Mouse (Mus musculus) neural tube, embryonic 11.5 days (tissue): ENCODE data around the gene Nanos3. TPM values are rescaled to one million over a fixed set of nuclear protein-coding genes. Genes with fewer than 3 reads are reported as not detected.

Source experiments
- ATAC-seq: fragments of 200-750 bp; cut with Nextera tagmentation; 2 replicates; pipeline ENCODE4 v1.8.0; 2017; ENCODE audit warnings: moderate number of reproducible peaks, mild to moderate bottlenecking, moderate TSS enrichment, moderate library complexity; ENCODE audit not compliant: insufficient read depth, low FRiP score, low TSS enrichment
- DNase-seq: peaks from one replicate; pipeline ENCODE4 v3.0.0-alpha.2; 2015; ENCODE audit warnings: low spot score
- H3K27ac ChIP-seq: fragments of 300-500 bp; sonication (generic); 2 replicates; pipeline ENCODE4 v1.5.1; 2014; ENCODE audit warnings: low read depth, mild to moderate bottlenecking, low read length
- H3K27me3 ChIP-seq: fragments of 300-500 bp; sonication (generic); 2 replicates; pipeline ENCODE4 v1.6.1; 2014; ENCODE audit warnings: mild to moderate bottlenecking, low read length, mixed read lengths; ENCODE audit not compliant: control insufficient read depth, insufficient read depth
- H3K36me3 ChIP-seq: fragments of 300-500 bp; sonication (generic); 2 replicates; pipeline ENCODE4 v1.6.1; 2014; ENCODE audit warnings: mild to moderate bottlenecking, low read length, moderate library complexity, mixed read lengths; ENCODE audit not compliant: control insufficient read depth, insufficient read depth
- H3K4me1 ChIP-seq: fragments of 300-500 bp; sonication (generic); 2 replicates; pipeline ENCODE4 v1.6.1; 2014; ENCODE audit warnings: low read length, mixed read lengths; ENCODE audit not compliant: control insufficient read depth, insufficient read depth
- H3K4me2 ChIP-seq: fragments of 300-500 bp; sonication (generic); 2 replicates; pipeline ENCODE4 v1.6.1; 2014; ENCODE audit warnings: low read depth, mild to moderate bottlenecking, moderate library complexity
- H3K4me3 ChIP-seq: fragments of 300-500 bp; sonication (generic); 2 replicates; pipeline ENCODE4 v1.5.1; 2014; ENCODE audit warnings: low read depth, low read length
- H3K9ac ChIP-seq: fragments of 300-500 bp; sonication (generic); 2 replicates; pipeline ENCODE4 v1.6.1; 2014; ENCODE audit warnings: mild to moderate bottlenecking, low read length
- H3K9me3 ChIP-seq: fragments of 300-500 bp; sonication (generic); 2 replicates; pipeline ENCODE4 v1.6.1; 2016; ENCODE audit warnings: low read length; ENCODE audit not compliant: control insufficient read depth
- WGBS: fragments of 180-500 bp; shearing (Covaris S2); extraction: QIAGEN DNeasy Blood & Tissue Kit; methylation state at CpG from one replicate; pipeline ENCODE4 v1.1.7; 2014; 5-methylcytosine and 5-hydroxymethylcytosine counted together
- polyA plus RNA-seq: library from polyadenylated mRNA; unstranded; fragments of >200 nt; fragmentation: Nextera tagmentation; extraction: Ambion mirVana; gene quantifications from 2 replicates; pipeline ENCODE4 v1.2.1, GENCODE M21; 2014

Nanos3 gene
- polyA plus RNA-seq, 1 experiment from 2014 or later: 6.2 TPM

DNA sequence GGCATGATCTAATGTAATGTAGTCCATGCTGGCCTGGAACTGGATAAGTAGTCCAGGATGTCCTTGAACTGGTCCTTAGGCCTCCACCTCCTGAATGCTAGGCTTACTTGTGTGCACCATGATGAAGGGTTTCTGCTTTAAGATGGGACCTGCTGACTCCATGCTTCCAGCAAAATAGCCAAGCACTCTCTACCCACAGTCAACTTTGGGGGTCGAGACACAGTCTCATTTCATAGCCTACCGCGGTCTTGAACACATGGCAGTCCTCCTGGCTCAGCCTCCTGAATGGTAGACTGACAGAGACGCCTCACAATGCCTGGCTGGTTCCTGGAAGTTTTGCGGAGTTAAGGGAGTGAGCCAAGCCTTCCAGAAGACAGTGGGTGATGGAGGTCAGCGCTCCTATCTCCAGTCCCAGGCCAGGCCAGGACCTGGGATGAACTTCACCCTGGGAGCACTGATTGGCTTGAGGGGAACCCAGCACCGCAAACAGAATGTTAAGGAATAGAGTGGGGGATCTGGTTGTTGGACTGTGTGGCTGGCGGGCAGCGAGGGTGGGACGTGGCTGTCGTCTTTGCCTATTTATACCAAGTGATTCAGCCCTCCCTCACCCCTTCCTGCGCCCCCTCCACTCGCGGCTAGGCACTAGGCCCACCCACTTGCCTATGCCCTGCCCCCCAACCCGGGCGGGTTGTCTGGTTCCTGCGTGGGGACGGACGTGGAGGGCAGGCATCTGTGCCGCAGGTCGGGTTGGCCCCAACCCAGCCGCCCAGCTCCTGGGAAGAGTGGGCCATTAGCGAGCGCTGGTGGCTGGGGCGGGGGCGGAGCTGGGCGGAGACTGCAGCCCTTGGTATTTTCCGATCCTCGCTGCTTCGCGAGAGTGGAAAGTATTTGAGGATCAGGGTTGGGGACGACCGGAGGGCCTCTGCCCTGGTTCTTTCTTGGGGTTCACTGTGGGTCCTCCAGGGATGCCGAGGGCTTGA is 18.2 kb upstream of the Nanos3 start:
- H3K4me2 ChIP-seq: peak overlapping the region; percentile 69
- peaks cover 25% of the 10 kb centered on the region for H3K4me1 ChIP-seq
- 10% methylated on average over 34 of the region's 34 CpGs for WGBS
- H3K27ac ChIP-seq: peak overlapping the region; percentile 65
- DNase-seq: peak; percentile 74
- H3K9me3 ChIP-seq: no peaks in the 10 kb centered on the region
- no peaks in the 10 kb centered on the region for H3K27me3 ChIP-seq
- no peaks in the 10 kb centered on the region for H3K36me3 ChIP-seq
- H3K4me3 ChIP-seq: peak overlapping the region; percentile 26
- ATAC-seq: no peak
- H3K9ac ChIP-seq: peak overlapping the region; percentile 64

DNA sequence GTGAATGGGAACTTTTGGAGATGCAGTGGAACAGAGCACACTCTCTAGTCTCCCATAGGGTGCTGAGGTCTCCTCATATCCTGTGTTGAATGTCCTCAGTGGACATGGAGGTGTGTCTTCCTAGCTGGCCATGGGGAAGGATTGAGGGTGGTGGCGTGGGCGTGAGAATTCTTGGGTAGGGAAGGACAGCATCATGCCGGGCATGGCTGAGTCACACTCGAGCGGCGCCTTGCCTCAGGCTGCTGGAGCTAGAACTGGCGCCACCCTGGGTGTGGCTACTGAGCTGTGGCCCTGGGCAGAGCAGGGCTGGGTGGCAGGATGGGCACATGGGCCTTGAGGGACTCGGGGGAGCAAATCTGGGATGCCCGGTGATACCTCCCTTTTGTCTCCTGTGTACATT is 17.4 kb upstream of the Nanos3 start:
- Histone ChIP-seq H3K36me3 (no peaks in the 10 kb centered on the region), H3K4me3 (no peak overlapping the region), H3K4me2 (peak overlapping the region; percentile 12; the same call in 1 of the 2 replicates), H3K9me3 (no peaks in the 10 kb centered on the region), H3K4me1 (peaks cover 31% of the 10 kb centered on the region), H3K27me3 (no peaks in the 10 kb centered on the region), H3K9ac (no peak overlapping the region), H3K27ac (no peak overlapping the region)
- DNase-seq (no peak), ATAC-seq (no peak)
- WGBS: 91% methylated on average over 9 of the region's 9 CpGs

DNA sequence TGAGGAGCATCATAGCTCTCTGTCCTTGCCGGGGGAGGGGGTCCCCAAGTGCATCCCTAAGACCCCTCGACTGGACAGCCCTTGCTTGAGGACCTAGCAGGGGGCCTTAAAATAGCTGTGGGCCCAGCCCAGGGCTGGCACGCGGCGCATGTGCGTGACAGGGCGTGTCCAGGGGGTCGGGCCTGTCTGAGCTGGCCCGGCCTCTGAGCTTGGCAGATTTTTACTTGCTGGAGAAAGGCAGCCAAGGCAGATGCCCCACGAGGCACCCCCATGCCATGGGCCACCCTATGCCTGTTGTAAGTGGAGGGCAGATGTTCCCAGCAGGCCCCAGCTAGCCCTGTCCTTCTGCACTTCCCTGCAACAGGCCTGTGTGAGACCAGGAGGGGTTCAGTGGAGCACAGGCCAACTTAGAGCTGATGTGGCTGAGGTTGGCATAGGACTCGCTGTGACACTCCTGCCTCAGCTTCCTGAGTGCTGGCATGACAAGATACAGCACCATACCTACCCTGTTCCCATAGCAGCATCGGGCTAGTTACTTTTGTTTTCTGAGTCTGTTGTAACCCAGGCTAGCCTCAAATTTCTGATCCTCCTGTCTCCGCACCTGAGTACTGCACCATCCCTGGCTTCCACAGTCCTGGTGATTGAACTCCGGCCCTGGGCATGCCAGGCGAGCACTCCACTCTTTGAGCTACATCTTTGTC is 16.7 kb upstream of the Nanos3 start:
- H3K27ac ChIP-seq: no peak overlapping the region

DNA sequence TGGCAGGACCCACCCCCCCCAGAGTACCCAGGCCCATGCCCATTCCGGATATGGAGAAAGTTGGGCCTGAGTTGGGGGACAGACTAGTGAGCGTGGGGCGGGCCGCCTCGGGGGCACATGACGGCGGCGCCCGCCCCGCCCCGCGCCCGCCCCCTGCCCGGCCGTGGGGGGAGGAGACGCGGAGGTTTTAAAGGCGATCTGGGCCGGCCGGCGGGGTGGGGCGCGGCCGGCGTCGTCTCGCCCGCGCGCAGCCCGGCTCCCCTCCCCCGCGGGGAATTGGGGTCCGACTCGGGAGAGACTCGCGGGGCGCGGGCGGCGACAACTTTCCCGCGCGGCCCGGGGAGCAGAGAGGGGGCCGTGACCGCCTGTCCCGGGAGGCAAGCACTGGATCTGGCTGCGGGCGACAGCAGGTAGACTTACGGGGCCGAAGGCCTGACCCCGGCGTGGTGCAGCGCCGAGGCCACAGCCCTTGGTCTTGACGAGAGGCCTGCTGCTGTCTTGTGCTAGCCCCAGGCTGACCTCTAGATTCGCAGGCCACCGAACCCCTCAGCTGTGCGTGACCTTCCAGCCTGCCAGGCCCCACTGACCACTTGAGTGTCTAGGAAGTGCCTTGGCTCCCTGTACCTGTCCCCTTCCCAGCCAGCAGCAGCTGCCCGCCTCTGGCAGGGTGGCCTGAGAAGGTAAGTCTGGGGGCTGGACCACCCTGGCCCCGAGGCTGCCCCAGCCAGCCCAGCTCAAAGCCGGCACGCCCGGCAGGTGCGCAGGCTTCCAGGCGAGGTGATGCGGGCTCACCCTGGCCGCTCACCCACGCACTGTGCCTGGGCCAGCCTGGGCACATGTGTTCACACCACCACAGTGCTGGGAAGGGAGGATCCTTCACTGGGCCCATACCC is 15.9 kb upstream of the Nanos3 start:
- WGBS: 10% methylated on average over 51 of the region's 70 CpGs
- Histone ChIP-seq H3K4me2 (peak overlapping the region; percentile 88), H3K27me3 (no peaks in the 10 kb centered on the region), H3K4me1 (peaks cover 31% of the 10 kb centered on the region), H3K9me3 (no peaks in the 10 kb centered on the region), H3K27ac (0 out of 2 replicates have a peak overlapping the region, but pooled peaks have one; percentile 6), H3K9ac (peak overlapping the region; percentile 64), H3K36me3 (no peaks in the 10 kb centered on the region), H3K4me3 (peak overlapping the region; percentile 43)
- no peak for ATAC-seq
- peak; percentile 59 for DNase-seq

More for the DNA sequence above, 16.7 kb upstream of the Nanos3 start:
- peak overlapping the region; percentile 64; the same call in 1 of the 2 replicates for H3K9ac ChIP-seq
- no peak for DNase-seq
- H3K36me3 ChIP-seq: no peaks in the 10 kb centered on the region
- H3K4me1 ChIP-seq: peaks cover 31% of the 10 kb centered on the region
- no peaks in the 10 kb centered on the region for H3K27me3 ChIP-seq
- no peak for ATAC-seq
- 72% methylated on average over 15 of the region's 15 CpGs for WGBS
- H3K4me2 ChIP-seq: peak overlapping the region; percentile 88
- H3K9me3 ChIP-seq: no peaks in the 10 kb centered on the region
- peak overlapping the region; percentile 43 for H3K4me3 ChIP-seq

DNA sequence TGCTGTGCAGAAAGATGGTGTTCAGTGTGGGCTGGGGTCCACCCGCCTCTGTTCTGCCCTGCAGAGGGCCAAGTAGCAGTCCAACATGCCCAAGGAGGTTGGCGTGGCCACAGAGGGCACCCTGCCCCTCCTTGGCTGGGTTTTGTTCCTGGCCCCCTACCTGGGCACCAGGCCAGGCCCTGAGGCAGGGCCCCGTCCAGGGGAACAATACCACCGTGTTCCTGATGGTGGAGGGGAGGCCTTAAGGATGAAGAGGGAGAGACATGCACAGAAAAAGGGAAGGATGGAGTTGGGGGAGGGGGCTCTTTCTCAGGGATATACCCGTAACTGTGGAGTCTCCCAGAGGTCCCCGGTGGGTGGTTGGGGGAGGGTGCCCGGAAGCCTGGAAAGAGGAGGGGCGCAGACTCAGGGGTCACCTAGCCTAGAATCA is 15.1 kb upstream of the Nanos3 start:
- Histone ChIP-seq H3K4me2 (peak overlapping the region; percentile 88), H3K4me1 (peaks cover 31% of the 10 kb centered on the region), H3K27ac (no peak overlapping the region), H3K4me3 (peak overlapping the region; percentile 43), H3K27me3 (no peaks in the 10 kb centered on the region), H3K9ac (peak overlapping the region; percentile 64; the same call in 1 of the 2 replicates), H3K9me3 (no peaks in the 10 kb centered on the region), H3K36me3 (no peaks in the 10 kb centered on the region)
- DNase-seq (no peak), ATAC-seq (no peak)
- WGBS: 31% methylated on average over 8 of the region's 8 CpGs

DNA sequence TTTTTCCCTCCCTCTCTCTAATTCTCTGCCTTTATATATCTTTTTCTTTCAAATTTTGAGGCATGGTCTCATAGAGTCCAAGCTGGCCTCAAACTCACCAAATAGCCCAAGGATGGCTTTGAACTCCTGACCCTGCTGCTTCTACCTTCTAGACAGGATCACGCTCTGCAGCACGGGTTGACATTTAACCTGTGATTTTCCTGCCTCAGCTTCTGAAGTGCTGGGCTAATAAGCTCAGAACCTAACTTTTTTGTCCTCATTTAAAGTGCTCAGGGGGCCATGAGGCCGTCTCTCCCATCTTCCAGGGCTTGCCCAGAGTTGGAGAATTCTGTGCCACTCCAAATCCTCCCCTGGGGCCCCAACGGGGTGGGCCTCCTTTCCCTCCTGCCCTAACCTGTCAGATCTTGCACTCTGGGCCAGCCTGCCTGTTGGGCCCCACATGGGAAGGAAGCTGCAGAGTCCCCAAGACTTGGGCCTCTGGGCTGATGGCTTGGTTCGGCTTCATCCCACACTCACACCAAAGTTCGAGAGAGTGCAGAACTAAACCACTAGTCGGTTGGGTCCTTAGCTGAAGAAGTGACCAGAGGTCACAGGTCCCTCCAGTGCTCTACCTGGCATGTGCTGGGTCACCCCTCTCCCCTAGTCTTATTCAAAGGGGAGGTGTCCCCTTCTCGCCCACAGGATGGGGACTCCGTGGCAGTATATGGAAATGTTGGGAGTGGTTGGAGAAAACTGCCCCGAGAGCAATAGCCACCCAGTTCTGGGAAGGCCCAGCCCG is 14.5 kb upstream of the Nanos3 start:
- no peak overlapping the region; the same call in 1 of the 2 replicates for H3K9ac ChIP-seq
- H3K27ac ChIP-seq: no peak overlapping the region
- no peaks in the 10 kb centered on the region for H3K36me3 ChIP-seq
- no peak for DNase-seq
- WGBS: 57% methylated on average over 11 of the region's 11 CpGs
- H3K27me3 ChIP-seq: no peaks in the 10 kb centered on the region
- H3K4me1 ChIP-seq: peaks cover 31% of the 10 kb centered on the region
- ATAC-seq: no peak
- H3K4me3 ChIP-seq: no peak overlapping the region
- H3K9me3 ChIP-seq: no peaks in the 10 kb centered on the region
- H3K4me2 ChIP-seq: no peak overlapping the region; the same call in 1 of the 2 replicates

DNA sequence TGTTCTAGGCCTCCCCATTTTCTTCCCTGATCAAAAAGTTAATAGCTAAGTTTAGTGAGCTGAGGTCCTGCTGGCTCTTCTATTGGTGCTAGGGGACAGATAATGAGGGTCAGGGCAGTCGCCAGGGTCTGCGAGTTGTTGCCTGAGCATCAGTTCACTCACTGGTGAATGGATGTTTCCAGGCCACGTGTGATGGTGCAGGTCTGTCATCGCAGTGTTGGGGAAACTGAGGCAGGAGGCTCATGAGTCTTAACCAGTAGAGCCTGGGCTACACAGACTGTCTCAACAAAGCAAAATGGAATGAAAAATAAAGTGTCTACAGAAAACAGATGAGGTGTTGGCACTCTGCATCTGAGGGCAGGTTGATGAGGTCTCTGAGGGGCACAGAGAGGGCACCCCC is 13.9 kb upstream of the Nanos3 start:
- ATAC-seq: no peak
- peak overlapping the region; percentile 93 for H3K27ac ChIP-seq
- H3K9ac ChIP-seq: peak overlapping the region; percentile 54; the same call in 1 of the 2 replicates
- H3K9me3 ChIP-seq: no peaks in the 10 kb centered on the region
- DNase-seq: no peak
- peak overlapping the region; percentile 45; the same call in 1 of the 2 replicates for H3K4me3 ChIP-seq
- no peaks in the 10 kb centered on the region for H3K36me3 ChIP-seq
- WGBS: 19% methylated on average over 4 of the region's 4 CpGs
- H3K4me2 ChIP-seq: peak overlapping the region; percentile 63
- H3K4me1 ChIP-seq: peaks cover 31% of the 10 kb centered on the region
- H3K27me3 ChIP-seq: no peaks in the 10 kb centered on the region
